Mouse (Mus musculus): Measurements from ENCODE around the gene Gm36210.

DNA sequence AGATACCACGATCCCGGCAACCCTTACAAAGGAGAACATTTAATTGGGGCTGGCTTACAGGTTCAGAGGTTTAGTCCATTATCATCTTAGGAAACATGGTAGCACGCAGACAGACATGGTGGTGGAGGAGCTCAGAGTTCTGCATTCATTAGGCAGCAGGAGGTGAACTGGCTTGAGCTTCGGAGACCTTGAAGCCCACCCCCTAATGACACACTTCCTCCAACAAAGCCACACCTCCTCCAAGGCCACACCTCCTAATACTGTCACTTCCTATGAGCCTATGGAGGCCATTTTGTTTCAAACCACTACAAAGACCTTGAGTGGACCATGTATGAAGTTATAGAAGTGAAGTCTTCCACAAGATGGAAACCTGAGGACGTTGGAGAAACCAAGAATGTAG, 5.9 kb upstream of the Gm36210 start:
- TF ChIP-seq POLR2A (IDR thresholded peaks at IDR 0.05; ENCODE audit: low read depth, low read length) (no peak), CTCF (IDR thresholded peaks at IDR 0.05; ENCODE audit: extremely low read depth, insufficient read depth, insufficient read length, insufficient replicate concordance) (no peak)
